Mouse (Mus musculus) embryo, embryonic 10.5 days (tissue): ENCODE measurements at regions not wholly inside any gene's neighbourhood (a gene's known extent, or its start where the extent isn't known, plus 50 kb on each side); places are given as distances from the start of the nearest gene placed in this dataset.
A peak's percentile ranks its signal among the peaks of the same experiment; 100 is the strongest.

Source experiments
- DNase-seq: peaks from one replicate; pipeline ENCODE4 v3.0.0-alpha.2; 2015; ENCODE audit warnings: low spot score

- DNase-seq = peak; percentile 49
These were observed 118.2 kb upstream of the Gm21876 start for GRCm38 (mm10) chrX:21293666-21294065.

GRCm38 (mm10) chrX:21295460-21295859 lies 120.0 kb upstream of the Gm21876 start:
- DNase-seq = peak; percentile 21

- DNase-seq = no peak
These were observed 121.9 kb upstream of the Gm21876 start for GRCm38 (mm10) chrX:21297349-21297748.

GRCm38 (mm10) chrX:21334499-21335032 lies 149.8 kb upstream of the Agtr2 start:
- peak; percentile 57 for DNase-seq

- no peak for DNase-seq
These were observed 139.9 kb upstream of the Agtr2 start for GRCm38 (mm10) chrX:21344397-21344796.

GRCm38 (mm10) chrX:21350503-21350902 lies 133.8 kb upstream of the Agtr2 start:
- DNase-seq = peak; percentile 42

GRCm38 (mm10) chrX:21352350-21352749 lies 132.0 kb upstream of the Agtr2 start:
- DNase-seq = peak; percentile 38

- DNase-seq = peak; percentile 71
These were observed 123.3 kb upstream of the Agtr2 start for GRCm38 (mm10) chrX:21360771-21361667.

- no peak for DNase-seq
These were observed 99.1 kb upstream of the Agtr2 start for GRCm38 (mm10) chrX:21385221-21385620.

GRCm38 (mm10) chrX:21389992-21390391 lies 94.4 kb upstream of the Agtr2 start:
- no peak for DNase-seq

GRCm38 (mm10) chrX:21393212-21393611 lies 91.1 kb upstream of the Agtr2 start:
- DNase-seq = no peak

GRCm38 (mm10) chrX:21424797-21425196 lies 59.5 kb upstream of the Agtr2 start:
- peak; percentile 35 for DNase-seq

GRCm38 (mm10) chrX:21428081-21428480 lies 56.3 kb upstream of the Agtr2 start:
- no peak for DNase-seq

- peak; percentile 3 for DNase-seq
These were observed 50.8 kb upstream of the Agtr2 start for GRCm38 (mm10) chrX:21433501-21433900.
